Mouse (Mus musculus): ENCODE results near the gene Tsacc. TPM values are rescaled to one million over a fixed set of nuclear protein-coding genes. Genes with fewer than 3 reads are reported as not detected.
"Not testable (repeated sequence)": the region's sequence is repeated elsewhere in the genome, so short reads cannot be mapped to it uniquely, and the experiment has no call there.

Gene Tsacc
- polyA plus RNA-seq, 1 experiment from 2014 or later, result 17.7 TPM

- Histone ChIP-seq H3K4me3 (ENCODE audit: low read depth, low read length) (peak overlapping the region; percentile 86), H3K9me3 (ENCODE audit: control insufficient read depth, low read length) (no peaks in the 10 kb centered on the region), H3K4me1 (replicated peaks; ENCODE audit: control insufficient read depth, insufficient read depth, low read length) (peaks cover 34% of the 10 kb centered on the region), H3K9ac (ENCODE audit: low read depth, low read length) (peak overlapping the region; percentile 95; the same call in 1 of the 2 replicates), H3K4me2 (peak overlapping the region; percentile 83), H3K27ac (ENCODE audit: low read depth, low read length) (no peak overlapping the region), H3K27me3 (replicated peaks; ENCODE audit: control insufficient read depth, insufficient read depth, low read length) (no peaks in the 10 kb centered on the region), H3K36me3 (ENCODE audit: control insufficient read depth, insufficient read depth, low read length) (peaks cover 2% of the 10 kb centered on the region; the same call in 1 of the 2 replicates)
- ATAC-seq (replicated peaks; ENCODE audit: low FRiP score) (0 out of 2 replicates have a peak, but pooled peaks have one; percentile 13), DNase-seq (ENCODE audit: low spot score) (peak; percentile 43)
- WGBS, result 50% methylated on average over 12 of the region's 12 CpGs
Observed at GRCm38 (mm10) chr3:88334029-88334658, 37.3 kb upstream of the Tsacc start.

GRCm38 (mm10) chr3:88331282-88331681 lies 34.5 kb upstream of the Tsacc start:
- no peaks in the 10 kb centered on the region for H3K9me3 ChIP-seq (ENCODE audit: control insufficient read depth, low read length)
- H3K4me2 ChIP-seq, result no peak overlapping the region
- no peak overlapping the region for H3K9ac ChIP-seq (ENCODE audit: low read depth, low read length)
- DNase-seq (ENCODE audit: low spot score) (no peak), ATAC-seq (replicated peaks; ENCODE audit: low FRiP score) (no peak)
- peaks cover 5% of the 10 kb centered on the region for H3K36me3 ChIP-seq (ENCODE audit: control insufficient read depth, insufficient read depth, low read length)
- no peaks in the 10 kb centered on the region for H3K27me3 ChIP-seq (replicated peaks; ENCODE audit: control insufficient read depth, insufficient read depth, low read length)
- H3K4me1 ChIP-seq (replicated peaks; ENCODE audit: control insufficient read depth, insufficient read depth, low read length), result peaks cover 14% of the 10 kb centered on the region
- no peak overlapping the region for H3K4me3 ChIP-seq (ENCODE audit: low read depth, low read length)
- 14% methylated on average over 2 of the region's 2 CpGs for WGBS
- no peak overlapping the region for H3K27ac ChIP-seq (ENCODE audit: low read depth, low read length)

GRCm38 (mm10) chr3:88328956-88329355 lies 32.2 kb upstream of the Tsacc start:
- WGBS, result 75% methylated on average over 5 of the region's 5 CpGs
- no peak for ATAC-seq (replicated peaks; ENCODE audit: low FRiP score)
- no peak overlapping the region for H3K9ac ChIP-seq (ENCODE audit: low read depth, low read length)
- H3K36me3 ChIP-seq (ENCODE audit: control insufficient read depth, insufficient read depth, low read length), result peaks cover 3% of the 10 kb centered on the region; the same call in 1 of the 2 replicates
- H3K4me1 ChIP-seq (replicated peaks; ENCODE audit: control insufficient read depth, insufficient read depth, low read length), result peaks cover 10% of the 10 kb centered on the region
- H3K4me3 ChIP-seq (ENCODE audit: low read depth, low read length), result no peak overlapping the region
- no peaks in the 10 kb centered on the region for H3K9me3 ChIP-seq (ENCODE audit: control insufficient read depth, low read length)
- H3K27me3 ChIP-seq (replicated peaks; ENCODE audit: control insufficient read depth, insufficient read depth, low read length), result no peaks in the 10 kb centered on the region
- no peak overlapping the region for H3K4me2 ChIP-seq
- no peak for DNase-seq (ENCODE audit: low spot score)
- H3K27ac ChIP-seq (ENCODE audit: low read depth, low read length), result no peak overlapping the region

- Histone ChIP-seq H3K9ac (ENCODE audit: low read depth, low read length) (peak within 1 kb of the TSS; percentile 61), H3K27me3 (replicated peaks; ENCODE audit: control insufficient read depth, insufficient read depth, low read length) (no peaks in the 10 kb centered on the region), H3K9me3 (ENCODE audit: control insufficient read depth, low read length) (no peaks in the 10 kb centered on the region), H3K4me2 (peak within 1 kb of the TSS; percentile 86), H3K4me3 (ENCODE audit: low read depth, low read length) (peak within 1 kb of the TSS; percentile 69), H3K27ac (ENCODE audit: low read depth, low read length) (peak within 1 kb of the TSS; percentile 2; the same call in 1 of the 2 replicates), H3K4me1 (replicated peaks; ENCODE audit: control insufficient read depth, insufficient read depth, low read length) (peaks cover 7% of the 10 kb centered on the region), H3K36me3 (ENCODE audit: control insufficient read depth, insufficient read depth, low read length) (peaks cover 28% of the 10 kb centered on the region)
- 3% methylated on average over 10 of the region's 10 CpGs for WGBS
- peak; percentile 62 for DNase-seq (ENCODE audit: low spot score)
- peak; percentile 83 for ATAC-seq (replicated peaks; ENCODE audit: low FRiP score)
Observed at GRCm38 (mm10) chr3:88324951-88325405, 28.2 kb upstream of the Tsacc start, which contains the start of gene Glmp. Gene Glmp (plus strand): TSS chr3:88325023.

GRCm38 (mm10) chr3:88299172-88299571 lies 2.4 kb upstream of the Tsacc start:
- no peak overlapping the region for H3K27ac ChIP-seq (ENCODE audit: low read depth, low read length)
- H3K4me3 ChIP-seq (ENCODE audit: low read depth, low read length), result peak overlapping the region; percentile 81; the same call in 1 of the 2 replicates
- peaks cover 41% of the 10 kb centered on the region for H3K36me3 ChIP-seq (ENCODE audit: control insufficient read depth, insufficient read depth, low read length)
- no peak for ATAC-seq (replicated peaks; ENCODE audit: low FRiP score)
- H3K27me3 ChIP-seq (replicated peaks; ENCODE audit: control insufficient read depth, insufficient read depth, low read length), result no peaks in the 10 kb centered on the region
- DNase-seq (ENCODE audit: low spot score), result no peak
- H3K9ac ChIP-seq (ENCODE audit: low read depth, low read length), result no peak overlapping the region
- 45% methylated on average over 1 of the region's 1 CpGs for WGBS
- peaks cover 17% of the 10 kb centered on the region for H3K4me1 ChIP-seq (replicated peaks; ENCODE audit: control insufficient read depth, insufficient read depth, low read length)
- H3K4me2 ChIP-seq, result peak overlapping the region; percentile 80
- H3K9me3 ChIP-seq (ENCODE audit: control insufficient read depth, low read length), result no peaks in the 10 kb centered on the region

- Histone ChIP-seq H3K4me3 (ENCODE audit: low read depth, low read length) (peak overlapping the region; percentile 81), H3K4me1 (replicated peaks; ENCODE audit: control insufficient read depth, insufficient read depth, low read length) (peaks cover 17% of the 10 kb centered on the region), H3K9ac (ENCODE audit: low read depth, low read length) (peak overlapping the region; percentile 92), H3K27me3 (replicated peaks; ENCODE audit: control insufficient read depth, insufficient read depth, low read length) (no peaks in the 10 kb centered on the region), H3K4me2 (peak overlapping the region; percentile 80), H3K27ac (ENCODE audit: low read depth, low read length) (peak overlapping the region; percentile 88), H3K36me3 (ENCODE audit: control insufficient read depth, insufficient read depth, low read length) (peaks cover 27% of the 10 kb centered on the region), H3K9me3 (ENCODE audit: control insufficient read depth, low read length) (no peaks in the 10 kb centered on the region)
- ATAC-seq (replicated peaks; ENCODE audit: low FRiP score) (no peak), DNase-seq (ENCODE audit: low spot score) (no peak)
- WGBS, result 0% methylated on average over 30 of the region's 30 CpGs
Observed at GRCm38 (mm10) chr3:88297321-88297851, 587 bp upstream of the Tsacc start.

GRCm38 (mm10) chr3:88296110-88296560 lies 664 bp downstream of the Tsacc start:
- Histone ChIP-seq H3K27me3 (replicated peaks; ENCODE audit: control insufficient read depth, insufficient read depth, low read length) (no peaks in the 10 kb centered on the region), H3K4me1 (replicated peaks; ENCODE audit: control insufficient read depth, insufficient read depth, low read length) (peaks cover 17% of the 10 kb centered on the region), H3K27ac (ENCODE audit: low read depth, low read length) (peak overlapping the region; percentile 88), H3K36me3 (ENCODE audit: control insufficient read depth, insufficient read depth, low read length) (peaks cover 20% of the 10 kb centered on the region), H3K4me3 (ENCODE audit: low read depth, low read length) (peak overlapping the region; percentile 81), H3K9me3 (ENCODE audit: control insufficient read depth, low read length) (no peaks in the 10 kb centered on the region), H3K4me2 (peak overlapping the region; percentile 67), H3K9ac (ENCODE audit: low read depth, low read length) (peak overlapping the region; percentile 92)
- 2% methylated on average over 12 of the region's 12 CpGs for WGBS
- DNase-seq (ENCODE audit: low spot score) (no peak), ATAC-seq (replicated peaks; ENCODE audit: low FRiP score) (0 out of 2 replicates have a peak, but pooled peaks have one; percentile 11)

GRCm38 (mm10) chr3:88295272-88295671 lies 1.5 kb downstream of the Tsacc start:
- not testable (repeated sequence) for H3K27ac ChIP-seq (ENCODE audit: low read depth, low read length); H3K27me3 ChIP-seq (replicated peaks; ENCODE audit: control insufficient read depth, insufficient read depth, low read length); H3K9me3 ChIP-seq (ENCODE audit: control insufficient read depth, low read length); H3K9ac ChIP-seq (ENCODE audit: low read depth, low read length); DNase-seq (ENCODE audit: low spot score); ATAC-seq (replicated peaks; ENCODE audit: low FRiP score)
- H3K4me3 ChIP-seq (ENCODE audit: low read depth, low read length), result peak overlapping the region; percentile 81; the same call in 1 of the 2 replicates
- WGBS, result 71% methylated on average over 1 of the region's 1 CpGs
- H3K4me2 ChIP-seq, result peak overlapping the region; percentile 67
- peaks cover 11% of the 10 kb centered on the region; the same call in 1 of the 2 replicates for H3K36me3 ChIP-seq (ENCODE audit: control insufficient read depth, insufficient read depth, low read length)
- H3K4me1 ChIP-seq (replicated peaks; ENCODE audit: control insufficient read depth, insufficient read depth, low read length), result peaks cover 17% of the 10 kb centered on the region

All from liver, embryonic 11.5 days (tissue).